Mouse (Mus musculus) forebrain, postnatal 0 days (tissue): Measurements from ENCODE around the gene Gm8113. TPM values are rescaled to one million over a fixed set of nuclear protein-coding genes. Genes with fewer than 3 reads are reported as not detected.
"Not testable (repeated sequence)": the region's sequence is repeated elsewhere in the genome, so short reads cannot be mapped to it uniquely, and the experiment has no call there.

Source experiments
- ATAC-seq: fragments of 200-750 bp; cut with Nextera tagmentation; 2 replicates; pipeline ENCODE4 v1.8.0; 2017; ENCODE audit warnings: mild to moderate bottlenecking, moderate library complexity
- DNase-seq: peaks from one replicate; pipeline ENCODE4 v3.0.0-alpha.2; 2015
- H3K27ac ChIP-seq: fragments of 300-500 bp; sonication (generic); 2 replicates; pipeline ENCODE4 v1.5.1; 2014; ENCODE audit warnings: low read depth, mild to moderate bottlenecking, antibody characterized with exemption, low read length, moderate library complexity, mixed read lengths
- H3K27me3 ChIP-seq: fragments of 300-500 bp; sonication (generic); 2 replicates; pipeline ENCODE4 v1.6.1; 2014; ENCODE audit warnings: mild to moderate bottlenecking, low read length, mixed read lengths; ENCODE audit not compliant: insufficient read depth
- H3K36me3 ChIP-seq: fragments of 300-500 bp; sonication (generic); 2 replicates; pipeline ENCODE4 v1.6.1; 2014; ENCODE audit warnings: mild to moderate bottlenecking, moderate library complexity; ENCODE audit not compliant: insufficient read depth
- H3K4me1 ChIP-seq: fragments of 300-500 bp; sonication (generic); 2 replicates; pipeline ENCODE4 v1.6.1; 2014; ENCODE audit warnings: antibody characterized with exemption; ENCODE audit not compliant: insufficient read depth
- H3K4me2 ChIP-seq: fragments of 300-500 bp; sonication (generic); 2 replicates; pipeline ENCODE4 v1.6.1; 2014; ENCODE audit warnings: low read depth, mild to moderate bottlenecking, moderate library complexity
- H3K4me3 ChIP-seq: fragments of 300-500 bp; sonication (generic); 2 replicates; pipeline ENCODE4 v1.5.1; 2014; ENCODE audit warnings: low read depth, low read length, mixed read lengths
- H3K9ac ChIP-seq: fragments of 300-500 bp; sonication (generic); 2 replicates; pipeline ENCODE4 v1.6.1; 2014; ENCODE audit warnings: mild to moderate bottlenecking
- H3K9me3 ChIP-seq: fragments of 300-500 bp; sonication (generic); 2 replicates; pipeline ENCODE4 v1.6.1; 2016; ENCODE audit warnings: low read length
- CTCF ChIP-seq: sonication (generic); IDR thresholded peaks from 2 replicates; pipeline ENCODE4 v1.5.1; 2016; ENCODE audit warnings: antibody characterized with exemption, control low read depth, low read depth
- WGBS: fragments of 180-500 bp; shearing (Covaris S2); extraction: QIAGEN DNeasy Blood & Tissue Kit; methylation state at CpG from one replicate; pipeline ENCODE4 v1.1.7; 2014; 5-methylcytosine and 5-hydroxymethylcytosine counted together
- polyA plus RNA-seq: library from polyadenylated mRNA; unstranded; fragments of >200 nt; fragmentation: Nextera tagmentation; extraction: Ambion mirVana; gene quantifications from 2 replicates; pipeline ENCODE4 v1.2.1, GENCODE M21; 2015
- total RNA-seq: library from RNA; depleted of rRNA; stranded (reverse); fragments of >200 nt; gene quantifications from 2 replicates; pipeline ENCODE4 v1.2.3, GENCODE M21; 2014; rRNA removed

The Gm8113 gene
- total RNA-seq (2.2 and 3.0 TPM in 2 replicates), polyA plus RNA-seq (3.1 and 3.3 TPM in 2 replicates)

DNA sequence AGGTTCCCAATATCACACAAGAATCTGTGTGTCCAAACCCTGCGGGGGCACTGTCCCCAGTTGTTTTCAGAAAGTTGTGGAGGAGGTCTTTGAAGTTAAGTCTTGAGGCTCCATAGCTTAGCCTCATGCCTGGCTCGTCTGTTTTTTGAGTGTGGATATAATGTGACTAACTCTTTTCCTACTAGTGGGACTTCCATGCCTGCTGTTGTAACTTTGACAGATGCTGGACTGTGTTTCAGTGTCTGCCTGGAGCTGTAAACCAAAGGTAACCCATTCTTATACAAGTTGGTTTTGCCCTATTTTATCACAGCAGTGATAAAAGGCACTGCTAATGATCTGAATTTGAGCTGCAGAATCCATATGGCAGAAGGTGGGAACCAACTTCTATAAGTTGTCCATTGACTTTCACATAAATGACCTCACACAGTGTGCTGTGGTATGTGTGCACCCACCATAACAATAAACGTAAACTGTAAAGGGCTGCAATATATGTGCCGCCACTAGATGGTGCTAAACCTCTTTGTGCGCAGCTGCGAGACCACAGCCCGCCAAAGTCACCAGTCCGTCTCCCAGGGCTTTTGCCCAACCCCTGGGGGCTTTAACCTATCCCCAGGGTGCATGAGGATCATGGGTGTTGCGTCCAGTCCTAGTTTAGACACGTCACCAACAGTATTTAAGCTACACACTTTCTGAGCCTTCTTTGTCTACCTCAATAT is at the start of gene Gm8113:
TSS of gene Gm8113 (plus strand) at position 703 of the 716 bp plus-strand sequence.
- H3K36me3 ChIP-seq, H3K9me3 ChIP-seq, H3K27me3 ChIP-seq, H3K4me1 ChIP-seq: not testable (repeated sequence)
- H3K27ac ChIP-seq = peak within 1 kb of the TSS; percentile 50; the same call in 1 of the 2 replicates
- H3K9ac ChIP-seq = peak within 1 kb of the TSS; percentile 53
- TF ChIP-seq CTCF = peak; percentile 86
- 6% methylated on average over 10 of the region's 10 CpGs for WGBS
- H3K4me2 ChIP-seq = peak within 1 kb of the TSS; percentile 49
- ATAC-seq = peak; percentile 98
- DNase-seq = peak; percentile 89
- H3K4me3 ChIP-seq = peak within 1 kb of the TSS; percentile 48

DNA sequence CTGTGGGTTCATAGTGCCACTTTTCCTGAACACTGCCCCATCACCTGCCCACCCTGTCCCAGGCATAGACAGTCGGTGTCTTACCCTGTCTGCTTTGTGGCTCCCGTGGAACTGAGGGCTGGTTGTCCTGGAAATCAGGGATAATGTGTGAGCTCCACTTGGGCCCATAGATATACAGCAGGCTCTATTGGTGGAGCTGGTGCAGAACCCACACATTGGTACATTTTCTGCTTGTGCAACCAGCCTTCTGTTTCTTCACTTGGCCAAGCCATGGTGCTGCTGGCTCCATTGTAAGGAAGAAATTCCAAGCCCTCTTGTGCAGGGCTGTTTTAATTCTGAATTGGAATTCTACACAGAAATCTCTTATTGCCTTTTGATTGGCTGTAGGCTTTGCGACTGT is 49.8 kb upstream of the Gm8113 start, which contains the start of gene Ear1:
TSS of gene Ear1 (minus strand) at position 101 of the 400 bp plus-strand sequence.
- H3K4me2 ChIP-seq, H3K36me3 ChIP-seq, DNase-seq, H3K27ac ChIP-seq, H3K4me1 ChIP-seq, H3K9ac ChIP-seq, H3K4me3 ChIP-seq, ATAC-seq, H3K27me3 ChIP-seq, H3K9me3 ChIP-seq: not testable (repeated sequence)
- 86% methylated on average over 2 of the region's 3 CpGs for WGBS

DNA sequence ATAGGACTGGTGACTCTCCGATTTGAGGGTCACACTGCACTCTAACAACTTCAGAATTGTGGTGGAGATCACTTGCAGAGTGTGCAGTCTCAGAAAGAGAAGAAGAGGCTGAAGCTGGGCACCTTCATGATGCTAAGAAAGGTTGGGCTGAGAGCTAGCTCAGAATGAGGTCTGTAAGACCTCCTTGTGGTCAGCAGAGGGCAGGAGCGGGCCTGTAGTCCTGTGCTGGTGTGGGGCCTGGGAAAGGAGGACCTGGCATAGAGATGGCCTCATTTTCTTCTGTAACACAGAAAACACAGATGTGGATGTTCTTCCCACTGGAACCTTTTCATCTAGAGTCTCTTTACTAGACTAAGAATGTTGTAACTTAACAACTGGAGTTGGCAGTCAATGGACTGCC is 47.4 kb upstream of the Gm8113 start:
- H3K36me3 ChIP-seq, H3K9ac ChIP-seq, H3K4me3 ChIP-seq, DNase-seq, H3K4me2 ChIP-seq, ATAC-seq, H3K27me3 ChIP-seq, H3K27ac ChIP-seq, H3K4me1 ChIP-seq, H3K9me3 ChIP-seq: not testable (repeated sequence)
- WGBS = 71% methylated on average over 1 of the region's 2 CpGs

DNA sequence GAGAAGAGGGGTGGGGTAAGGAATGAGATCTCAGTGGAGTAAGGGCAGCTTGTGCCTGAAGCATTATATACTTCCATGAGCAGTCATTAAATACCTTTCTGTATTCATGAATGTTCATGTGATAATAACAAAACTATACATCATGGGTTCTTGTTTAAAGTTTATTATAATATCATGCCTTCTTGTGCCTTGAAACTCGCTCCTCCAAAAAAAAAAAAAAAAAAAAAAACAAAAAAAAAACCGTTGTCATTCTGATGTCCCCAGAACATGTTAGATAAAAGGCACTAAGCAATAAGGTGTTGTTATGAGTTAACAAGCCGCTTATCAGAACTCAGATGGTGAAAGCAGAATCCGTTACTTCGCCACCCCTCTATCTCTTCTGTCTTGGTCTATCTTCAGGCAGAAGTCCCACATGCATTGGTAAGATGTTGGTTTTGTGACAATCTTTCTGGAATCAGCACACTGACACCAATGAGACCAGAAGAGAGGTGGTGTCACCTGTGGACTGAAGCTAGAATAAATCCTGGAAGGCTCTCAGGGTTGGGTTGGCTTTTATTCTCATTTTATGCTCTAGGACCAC is 45.1 kb upstream of the Gm8113 start:
- not testable (repeated sequence) for DNase-seq, H3K4me1 ChIP-seq, H3K9me3 ChIP-seq, H3K36me3 ChIP-seq, ATAC-seq, H3K9ac ChIP-seq, H3K4me3 ChIP-seq, H3K27me3 ChIP-seq, H3K27ac ChIP-seq, H3K4me2 ChIP-seq
- 92% methylated on average over 5 of the region's 5 CpGs for WGBS

DNA sequence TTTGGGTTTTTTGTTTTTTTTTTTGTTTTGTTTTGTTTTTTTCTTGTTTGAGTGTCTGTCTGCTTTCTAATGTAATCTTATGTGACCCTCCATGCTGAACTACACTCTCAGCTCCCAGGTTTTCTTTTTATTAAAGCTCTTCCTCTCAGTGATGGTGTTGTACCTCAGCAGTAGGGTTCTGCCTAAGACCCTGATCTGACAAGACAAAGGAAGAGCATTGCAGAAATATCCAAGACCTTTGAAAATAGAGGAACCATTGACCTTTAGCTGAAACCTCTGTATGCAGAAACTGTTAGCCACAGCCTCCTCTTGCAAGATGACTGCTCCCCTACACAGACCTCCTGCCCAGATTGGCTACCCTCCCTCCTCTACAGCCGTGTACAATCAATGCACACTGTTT is 39.0 kb upstream of the Gm8113 start:
- not testable (repeated sequence) for H3K27ac ChIP-seq, H3K9ac ChIP-seq, H3K4me2 ChIP-seq, H3K9me3 ChIP-seq, H3K27me3 ChIP-seq, H3K4me1 ChIP-seq, H3K36me3 ChIP-seq, H3K4me3 ChIP-seq, ATAC-seq, DNase-seq
- 33% methylated on average over 1 of the region's 1 CpGs for WGBS

DNA sequence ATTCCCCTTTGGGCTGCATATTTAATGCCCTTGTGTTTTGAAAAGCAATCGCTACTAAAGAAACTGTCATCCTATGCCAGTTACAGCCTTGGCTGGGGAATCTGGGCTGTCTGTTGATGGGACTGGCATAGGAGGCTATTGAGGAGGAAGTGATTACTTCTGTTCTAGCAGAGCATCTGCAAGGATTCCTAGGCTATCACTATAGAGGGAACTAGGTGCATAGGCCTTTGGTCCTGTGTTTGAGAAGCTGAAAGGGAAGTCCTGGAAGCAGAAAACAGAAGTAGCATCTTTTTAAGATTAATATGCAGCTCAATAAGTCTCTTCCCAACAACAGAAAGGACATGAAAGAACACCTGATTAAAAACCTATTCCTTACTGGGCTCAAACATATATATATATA is 33.9 kb upstream of the Gm8113 start:
- 83% methylated on average over 1 of the region's 1 CpGs for WGBS
- H3K27me3 ChIP-seq, H3K4me1 ChIP-seq, H3K9me3 ChIP-seq, DNase-seq, ATAC-seq, H3K4me3 ChIP-seq, H3K36me3 ChIP-seq, H3K4me2 ChIP-seq, H3K27ac ChIP-seq, H3K9ac ChIP-seq: not testable (repeated sequence)

DNA sequence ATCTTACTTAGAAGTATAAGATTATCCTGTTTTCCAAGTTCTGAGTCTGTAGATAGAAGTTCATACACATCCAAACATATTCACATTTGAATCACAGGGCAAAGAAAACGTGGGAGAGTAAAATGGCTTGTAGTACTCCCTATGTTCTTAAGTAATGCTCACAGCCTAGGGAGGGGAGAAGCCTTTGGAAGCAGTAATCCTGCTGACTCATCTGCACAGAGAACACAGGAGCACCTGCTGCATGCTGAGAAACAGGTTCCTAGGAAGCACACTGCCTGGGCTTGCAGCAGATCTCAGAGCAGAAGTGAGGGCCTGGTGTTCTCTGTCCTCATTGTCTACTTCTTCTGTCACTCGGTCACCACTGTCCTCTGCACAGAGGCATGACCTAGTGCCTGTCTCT is 29.8 kb upstream of the Gm8113 start:
- not testable (repeated sequence) for ATAC-seq, H3K27me3 ChIP-seq, H3K27ac ChIP-seq, H3K36me3 ChIP-seq, H3K9me3 ChIP-seq, H3K9ac ChIP-seq, DNase-seq, H3K4me2 ChIP-seq, H3K4me1 ChIP-seq, H3K4me3 ChIP-seq
- 52% methylated on average over 1 of the region's 2 CpGs for WGBS

DNA sequence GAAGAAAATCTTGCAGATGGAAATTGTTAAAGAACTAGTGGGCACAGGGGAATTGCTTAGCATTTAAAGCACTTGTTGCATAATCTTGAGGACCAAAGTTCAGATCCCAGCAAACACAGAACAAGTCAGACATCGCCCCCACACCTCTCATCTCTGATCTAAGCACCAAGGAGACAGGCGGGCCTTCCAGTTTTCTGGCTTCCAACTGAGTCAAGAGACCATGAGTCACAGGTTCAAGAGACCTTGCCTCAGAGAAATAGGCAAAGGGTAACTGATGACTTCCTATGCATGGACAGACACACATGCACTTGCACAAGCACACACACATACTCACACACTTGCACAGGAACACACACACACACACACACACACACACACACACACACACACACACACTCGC is 26.6 kb upstream of the Gm8113 start:
- not testable (repeated sequence) for H3K4me3 ChIP-seq, DNase-seq, H3K27me3 ChIP-seq, H3K4me1 ChIP-seq, H3K4me2 ChIP-seq, H3K27ac ChIP-seq, H3K36me3 ChIP-seq, H3K9me3 ChIP-seq, H3K9ac ChIP-seq, ATAC-seq
- 88% methylated on average over 3 of the region's 3 CpGs for WGBS

DNA sequence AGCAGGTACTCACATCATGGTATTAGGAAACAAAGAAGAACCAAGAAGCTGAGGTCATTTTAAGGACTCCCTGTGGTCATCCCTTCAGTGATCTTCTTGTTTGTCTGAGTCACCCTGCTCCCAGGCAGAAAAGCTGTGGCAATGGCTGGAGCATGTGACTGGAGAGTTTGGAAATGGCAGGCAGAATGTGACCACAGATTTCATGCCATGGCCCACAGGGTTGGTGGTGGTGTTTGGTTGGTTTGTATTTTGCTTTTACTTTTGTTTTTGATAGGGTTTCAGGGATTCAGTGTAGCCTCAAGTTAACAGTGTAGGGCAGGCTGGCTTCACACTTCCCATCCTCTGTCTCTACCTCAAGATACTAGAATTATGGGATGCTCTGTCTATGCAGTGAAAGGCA is 7.0 kb upstream of the Gm8113 start:
- H3K9ac ChIP-seq, H3K27me3 ChIP-seq, H3K4me3 ChIP-seq, H3K36me3 ChIP-seq, H3K27ac ChIP-seq, H3K9me3 ChIP-seq, H3K4me1 ChIP-seq, ATAC-seq, DNase-seq, H3K4me2 ChIP-seq: not testable (repeated sequence)

DNA sequence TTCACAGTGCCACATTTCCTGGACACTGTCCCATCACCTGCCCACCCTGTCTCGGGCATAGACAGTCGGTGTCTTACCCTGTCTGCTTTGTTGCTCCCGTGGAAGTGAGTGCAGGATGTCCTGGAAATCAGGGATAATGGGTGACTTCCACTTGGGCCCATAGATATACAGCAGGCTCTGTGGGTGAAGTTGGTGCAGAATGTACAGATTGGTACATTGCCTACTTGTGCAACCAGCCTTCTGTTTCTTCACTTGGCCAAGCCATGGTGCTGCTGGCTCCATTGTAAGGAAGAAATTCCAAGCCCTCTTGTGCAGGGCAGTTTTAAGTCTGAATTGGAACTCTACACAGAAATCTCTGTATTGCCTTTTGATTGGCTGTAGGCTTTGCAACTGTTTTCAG is 1.7 kb upstream of the Gm8113 start, which contains the start of gene Ear10:
TSS of gene Ear10 (minus strand) at position 101 of the 400 bp plus-strand sequence.
- ATAC-seq, DNase-seq, H3K4me1 ChIP-seq, H3K9ac ChIP-seq, H3K4me2 ChIP-seq, H3K27me3 ChIP-seq, H3K36me3 ChIP-seq, H3K4me3 ChIP-seq, H3K9me3 ChIP-seq, H3K27ac ChIP-seq: not testable (repeated sequence)
- 84% methylated on average over 3 of the region's 3 CpGs for WGBS
